Mouse (Mus musculus) lung, adult 2 months (tissue): ENCODE measurements around the gene Olfr1107. TPM values are rescaled to one million over a fixed set of nuclear protein-coding genes. Genes with fewer than 3 reads are reported as not detected.

Experiments
- DNase-seq: peaks from one replicate; pipeline ENCODE4 v3.0.0; 2022
- H3K4me1 ChIP-seq: fragments of 200-500 bp; 2 replicates; pipeline ENCODE4 v1.6.1; 2011; ENCODE audit warnings: low read length; ENCODE audit not compliant: control insufficient read depth, insufficient read depth
- H3K4me3 ChIP-seq: fragments of 200-500 bp; replicated peaks from 2 replicates; pipeline ENCODE3; 2011; ENCODE audit warnings: low read depth, mild to moderate bottlenecking, control low read depth, low read length; ENCODE audit errors: extremely low read depth
- CTCF ChIP-seq: fragments of 200-500 bp; IDR thresholded peaks from 2 replicates; pipeline ENCODE4 v1.5.1; 2011; ENCODE audit warnings: mild to moderate bottlenecking, low read length, control low read depth; ENCODE audit not compliant: insufficient read depth
- POLR2A ChIP-seq: fragments of 200-500 bp; IDR thresholded peaks from 2 replicates; pipeline ENCODE4 v1.6.1; 2011; ENCODE audit warnings: low read depth, mild to moderate bottlenecking, control low read depth, low read length, borderline replicate concordance; ENCODE audit errors: extremely low read depth
- WGBS: fragments of 180-500 bp; shearing (Covaris S2); methylation state at CpG from one replicate; pipeline ENCODE4 v1.1.7; 2018; 5-methylcytosine and 5-hydroxymethylcytosine counted together
- polyA plus RNA-seq: library from polyadenylated mRNA; depleted of rRNA; stranded (reverse); fragments of >200 nt; gene quantifications from 2 replicates; pipeline ENCODE4 v1.2.3, GENCODE M21; 2012; rRNA removed

The Olfr1107 gene
- polyA plus RNA-seq = not detected in 2 replicates

- no peak for DNase-seq
- H3K4me1 ChIP-seq = no peaks in the 10 kb centered on the region
- WGBS = 74% methylated on average over 1 of the region's 1 CpGs
- no peak within 1 kb of the TSS for H3K4me3 ChIP-seq
- TF ChIP-seq POLR2A (no peak), CTCF (no peak)
Observed at GRCm38 (mm10) chr2:87075717-87076116, at the start of gene Olfr1107. Gene Olfr1107, minus strand, starts transcription at chr2:87075817.

GRCm38 (mm10) chr2:87114467-87114866 is 38.9 kb upstream of the Olfr1107 start, which contains the start of gene Olfr259:
Gene Olfr259, minus strand, starts transcription at chr2:87114567.
- TF ChIP-seq CTCF (no peak), POLR2A (no peak)
- H3K4me1 ChIP-seq = no peaks in the 10 kb centered on the region
- no peak for DNase-seq
- H3K4me3 ChIP-seq = no peak within 1 kb of the TSS

DNA sequence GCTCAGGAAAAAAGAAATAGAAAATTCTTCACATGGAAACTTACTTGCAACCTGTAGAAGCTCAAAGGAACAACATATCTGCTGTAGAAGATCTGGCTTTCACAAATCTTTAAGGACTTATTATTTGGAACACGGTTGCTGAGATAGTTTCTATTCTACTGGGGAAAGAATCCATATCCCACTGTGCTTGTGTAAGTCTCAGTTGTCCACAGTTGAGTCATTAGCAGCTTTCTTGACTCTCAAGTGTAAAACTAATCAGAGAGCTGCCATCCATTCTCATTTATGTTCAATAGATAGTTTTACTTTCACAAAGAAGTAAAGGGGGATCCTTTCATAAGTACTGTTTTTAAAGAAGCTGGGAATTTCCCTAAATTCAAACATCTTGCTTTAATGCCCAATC is 20.3 kb upstream of the Olfr1107 start, which contains the start of gene Olfr1109:
Gene Olfr1109 (minus strand): TSS at position 101 of the 400 bp plus-strand sequence.
- WGBS = 62% methylated on average over 1 of the region's 1 CpGs
- no peak for DNase-seq
- TF ChIP-seq POLR2A (no peak), CTCF (no peak)

GRCm38 (mm10) chr2:87052173-87052572 is 23.4 kb downstream of the Olfr1107 start, which contains the start of gene Olfr1106:
Gene Olfr1106, minus strand, starts transcription at chr2:87052273.
- TF ChIP-seq CTCF (no peak), POLR2A (no peak)
- Histone ChIP-seq H3K4me1 (no peaks in the 10 kb centered on the region), H3K4me3 (no peak within 1 kb of the TSS)
- DNase-seq = no peak
- WGBS = 56% methylated on average over 1 of the region's 1 CpGs

More for the DNA sequence above, 20.3 kb upstream of the Olfr1107 start, which contains the start of gene Olfr1109:
- Histone ChIP-seq H3K4me1 (no peaks in the 10 kb centered on the region), H3K4me3 (no peak within 1 kb of the TSS)

- no peak for DNase-seq
- TF ChIP-seq POLR2A = no peak
- H3K4me1 ChIP-seq = no peaks in the 10 kb centered on the region
- no peak within 1 kb of the TSS for H3K4me3 ChIP-seq
Observed at GRCm38 (mm10) chr2:87036431-87036830, 39.2 kb downstream of the Olfr1107 start, which contains the start of gene Olfr1105. Gene Olfr1105, minus strand, starts transcription at chr2:87036531.

DNA sequence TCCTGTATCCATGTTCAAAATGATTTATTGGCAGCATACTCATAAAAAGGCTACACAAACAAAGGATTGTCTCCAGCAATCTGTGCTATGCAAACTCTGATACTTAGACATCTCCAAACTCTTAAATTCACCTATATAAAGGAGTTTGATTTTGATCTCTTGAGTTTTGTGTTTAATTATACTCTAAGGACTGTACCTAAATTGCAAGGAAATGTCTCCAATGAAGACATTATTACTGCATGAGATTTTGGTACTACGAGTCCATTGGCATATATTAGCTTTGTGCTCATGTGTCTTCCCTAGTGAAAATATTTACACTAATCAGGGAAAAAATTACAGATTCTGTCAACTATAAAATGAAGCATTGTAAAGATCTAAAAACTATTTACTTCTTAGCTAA is 48.6 kb downstream of the Olfr1107 start, which contains the start of gene Olfr1104:
Gene Olfr1104 (minus strand): TSS at position 101 of the 400 bp plus-strand sequence.
- WGBS = 73% methylated on average over 1 of the region's 1 CpGs
- Histone ChIP-seq H3K4me1 (no peaks in the 10 kb centered on the region), H3K4me3 (no peak within 1 kb of the TSS)
- no peak for TF ChIP-seq POLR2A
- no peak for TF ChIP-seq CTCF
- no peak for DNase-seq

Other genes with a start within 250 kb of the Olfr1107 start
- not detected in 2 replicates for gene Olfr1095, start 224.1 kb downstream of the Olfr1107 start, polyA plus RNA-seq
- not detected in 2 replicates for gene Gm13723, start 201.0 kb downstream of the Olfr1107 start, polyA plus RNA-seq
- not detected in 2 replicates for gene Olfr1097, start 183.6 kb downstream of the Olfr1107 start, polyA plus RNA-seq
- gene Olfr1098, start 151.3 kb downstream of the Olfr1107 start, polyA plus RNA-seq = not detected in 2 replicates
- not detected in 2 replicates for gene Olfr1099, start 115.1 kb downstream of the Olfr1107 start, polyA plus RNA-seq
- gene Olfr1100, start 95.9 kb downstream of the Olfr1107 start, polyA plus RNA-seq = not detected in 2 replicates
- gene Olfr1101, start 84.6 kb downstream of the Olfr1107 start, polyA plus RNA-seq = not detected in 2 replicates
- gene Olfr1102, start 77.4 kb downstream of the Olfr1107 start, polyA plus RNA-seq = not detected in 2 replicates
- not detected in 2 replicates for gene Olfr1104, start 48.7 kb downstream of the Olfr1107 start, polyA plus RNA-seq
- gene Olfr1105, start 39.3 kb downstream of the Olfr1107 start, polyA plus RNA-seq = not detected in 2 replicates
- not detected in 2 replicates for gene Olfr1106, start 23.5 kb downstream of the Olfr1107 start, polyA plus RNA-seq
- not detected in 2 replicates for gene Olfr1109, start 20.2 kb upstream of the Olfr1107 start, polyA plus RNA-seq
- not detected in 2 replicates for gene Olfr259, start 38.8 kb upstream of the Olfr1107 start, polyA plus RNA-seq
- gene Olfr1110, start 64.5 kb upstream of the Olfr1107 start, polyA plus RNA-seq = not detected in 2 replicates
- not detected in 2 replicates for gene Olfr1111, start 76.8 kb upstream of the Olfr1107 start, polyA plus RNA-seq
- gene Olfr1112, start 112.0 kb upstream of the Olfr1107 start, polyA plus RNA-seq = not detected in 2 replicates
- gene Olfr1113, start 133.2 kb upstream of the Olfr1107 start, polyA plus RNA-seq = not detected in 2 replicates
- gene Olfr1115, start 172.2 kb upstream of the Olfr1107 start, polyA plus RNA-seq = not detected in 2 replicates
- not detected in 2 replicates for gene Olfr1116, start 191.7 kb upstream of the Olfr1107 start, polyA plus RNA-seq
- not detected in 2 replicates for gene Olfr1118, start 231.8 kb upstream of the Olfr1107 start, polyA plus RNA-seq